Mouse (Mus musculus): ENCODE data around the gene Syncrip.
A peak's percentile ranks its signal among the peaks of the same experiment; 100 is the strongest.
"Not testable (repeated sequence)": the region's sequence is repeated elsewhere in the genome, so short reads cannot be mapped to it uniquely, and the experiment has no call there.

Gene Syncrip

GRCm38 (mm10) chr9:88482829-88483396 lies 539 bp upstream of the Syncrip start:
- DNase-seq (ENCODE audit: low spot score), result peak; percentile 87

GRCm38 (mm10) chr9:88481791-88482160 lies 598 bp downstream of the Syncrip start:
- DNase-seq (ENCODE audit: low spot score), result peak; percentile 51

- peak; percentile 21 for DNase-seq (ENCODE audit: low spot score)
Observed at GRCm38 (mm10) chr9:88481061-88481790, 1.1 kb downstream of the Syncrip start.

GRCm38 (mm10) chr9:88480120-88480519 lies 2.3 kb downstream of the Syncrip start:
- no peak for DNase-seq (ENCODE audit: low spot score)

GRCm38 (mm10) chr9:88476138-88476537 lies 6.2 kb downstream of the Syncrip start:
- DNase-seq (ENCODE audit: low spot score), result no peak

GRCm38 (mm10) chr9:88461017-88461416 lies 21.4 kb downstream of the Syncrip start:
- not testable (repeated sequence) for DNase-seq (ENCODE audit: low spot score)

GRCm38 (mm10) chr9:88439991-88440390 lies 42.4 kb downstream of the Syncrip start:
- DNase-seq (ENCODE audit: low spot score), result no peak

GRCm38 (mm10) chr9:88439238-88439600 lies 43.2 kb downstream of the Syncrip start:
- DNase-seq (ENCODE audit: low spot score), result no peak

GRCm38 (mm10) chr9:88438555-88439237 lies 43.7 kb downstream of the Syncrip start, which contains the start of gene Snx14:
Gene Snx14, minus strand, starts transcription at chr9:88438958.
- peak; percentile 95 for DNase-seq (ENCODE audit: low spot score)

- DNase-seq (ENCODE audit: low spot score), result no peak
Observed at GRCm38 (mm10) chr9:88438237-88438554, 44.2 kb downstream of the Syncrip start.

- DNase-seq (ENCODE audit: low spot score), result no peak
Observed at GRCm38 (mm10) chr9:88437342-88438236, 44.8 kb downstream of the Syncrip start.

- no peak for DNase-seq (ENCODE audit: low spot score)
Observed at GRCm38 (mm10) chr9:88424356-88424755, 58.0 kb downstream of the Syncrip start.

- DNase-seq (ENCODE audit: low spot score), result no peak
Observed at GRCm38 (mm10) chr9:88422428-88422827, 59.9 kb downstream of the Syncrip start.

- no peak for DNase-seq (ENCODE audit: low spot score)
Observed at GRCm38 (mm10) chr9:88416752-88417151, 65.6 kb downstream of the Syncrip start.

GRCm38 (mm10) chr9:88409978-88410377 lies 72.4 kb downstream of the Syncrip start:
- DNase-seq (ENCODE audit: low spot score), result no peak

- no peak for DNase-seq (ENCODE audit: low spot score)
Observed at GRCm38 (mm10) chr9:88404515-88404914, 77.9 kb downstream of the Syncrip start.

- peak; percentile 39 for DNase-seq (ENCODE audit: low spot score)
Observed at GRCm38 (mm10) chr9:88404088-88404487, 78.3 kb downstream of the Syncrip start.

- no peak for DNase-seq (ENCODE audit: low spot score)
Observed at GRCm38 (mm10) chr9:88398461-88398860, 83.9 kb downstream of the Syncrip start.

Measured in layer of hippocampus, adult 11-12 months (tissue).